8 mouse cellular contexts compared by ENCODE assay signal in the genomic region with DNA sequence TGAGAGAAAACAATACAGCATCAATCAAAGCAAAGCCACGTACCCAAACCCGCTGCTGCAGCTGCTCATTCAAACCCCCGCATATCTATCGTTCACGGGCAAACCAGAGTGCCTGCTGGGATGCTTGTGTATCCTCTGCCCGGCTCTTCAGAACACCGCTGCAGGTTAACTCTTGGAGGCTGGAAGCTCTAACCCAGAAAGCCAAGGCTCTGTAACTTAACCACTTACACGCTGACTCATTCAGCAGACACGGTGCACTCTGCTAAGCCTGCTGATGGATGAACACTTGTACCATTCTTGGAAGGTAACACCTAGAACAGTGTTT. TPM values are rescaled to one million over a fixed set of nuclear protein-coding genes. Genes with fewer than 3 reads are reported as not detected.
DNase-seq lines count a peak whose midpoint lies in the region.

No protein-coding gene starts in this region.

- peak; percentile 28 to 41 for DNase-seq in frontal cortex, postnatal 36 days (ENCODE audit: low spot score in 2 of 2)
- DNase-seq in frontal cortex, postnatal 25 days (ENCODE audit: low spot score in 2 of 2), result no peak
- DNase-seq in right cerebral cortex, adult 2 months (ENCODE audit: low spot score in 2 of 2), result peak; percentile 47 to 51
- no peak for DNase-seq in right cerebral cortex, postnatal 4 days
- peak; percentile 35 to 41 for DNase-seq in left cerebral cortex, postnatal 25 days (ENCODE audit: low spot score in 2 of 2)
- no peak for DNase-seq in thymus, postnatal 14 days
- no peak for DNase-seq in thymus, postnatal 0 days (ENCODE audit: low spot score)
- no peak for DNase-seq in ovary, postnatal 14 days (ENCODE audit: low spot score)

- intact Hi-C loops in left cerebral cortex, postnatal 25 days (cut with DNase I), result loop anchor here (5.0 kb wide), 1 partner anchor 131 kb away; no protein-coding TSS in a partner anchor

RNA-seq across cellular contexts. Expression of a gene that starts 5.1 kb away (rescaled TPM):
- total RNA-seq in left cerebral cortex, postnatal 25 days (2021), result 1 to 10 TPM; 7.2 to 7.3 TPM
- 0.72 and 1.0 TPM in 2 replicates for polyA plus RNA-seq in thymus, postnatal 0 days (2015; fragmentation: Nextera tagmentation; extraction: Ambion mirVana)

Comparison
In these comparisons a context has a peak if more than half of its experiments do, and no peak if none do; other contexts are left out.
1. DNase-seq: peak in frontal cortex, postnatal 36 days (2 of 2), right cerebral cortex, adult 2 months (2 of 2) and left cerebral cortex, postnatal 25 days (2 of 2); none in frontal cortex, postnatal 25 days (0 of 2), right cerebral cortex, postnatal 4 days (single experiment), thymus, postnatal 14 days (single experiment), thymus, postnatal 0 days (single experiment) and ovary, postnatal 14 days (single experiment).